Mouse (Mus musculus): ENCODE data around the gene Egln1.

The Egln1 gene

DNA sequence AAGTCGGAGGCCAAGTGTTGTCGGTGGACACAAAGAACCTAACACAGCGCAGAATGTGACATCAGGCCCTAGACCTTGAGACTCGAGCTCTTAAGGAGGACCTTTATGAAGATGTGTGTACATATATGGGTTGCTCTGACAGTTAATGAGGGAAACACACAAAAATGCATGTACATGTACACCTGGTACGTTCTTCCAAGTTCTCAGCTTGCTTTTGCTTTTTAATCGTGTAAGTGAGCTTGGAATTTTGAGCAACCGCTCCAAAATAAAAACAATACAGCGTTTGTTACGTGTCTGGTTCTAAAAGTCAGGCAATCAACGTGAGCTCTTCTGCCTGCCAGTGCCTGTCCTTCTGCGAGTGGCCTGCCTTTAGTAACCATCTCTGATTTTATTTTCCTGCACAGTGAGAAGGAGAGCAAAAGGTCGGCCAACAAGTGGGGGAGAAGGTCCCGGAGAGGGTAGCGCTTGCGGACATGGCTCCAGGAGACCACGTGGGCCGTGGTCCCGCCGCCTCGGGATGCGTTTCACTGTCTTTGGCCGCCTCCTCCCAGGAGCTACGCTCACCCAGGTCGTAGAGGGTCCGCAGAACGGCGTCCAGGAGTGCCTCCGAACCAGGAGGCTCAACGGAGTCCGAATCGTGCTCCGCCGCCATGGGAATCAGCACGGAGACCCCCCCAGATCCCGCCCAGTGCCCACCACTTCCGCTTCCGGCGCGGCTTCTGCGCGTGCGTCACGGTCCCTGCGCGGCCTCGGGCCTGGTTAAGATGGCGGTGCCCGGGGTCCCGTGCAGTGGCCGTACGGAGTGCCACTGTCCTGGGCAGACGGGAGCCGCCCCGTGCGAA, 86.6 kb downstream of the Egln1 start, which contains the start of the genes Gnpat and 2810004N23Rik:
TSS of gene Gnpat (plus strand) at position 713 of the 842 bp plus-strand sequence.
TSS of gene 2810004N23Rik (minus strand) at position 800 of the 842 bp plus-strand sequence.
- peak; percentile 78 to 90 for DNase-seq (ENCODE audit: low read depth in 1 of 2, low spot score in 2 of 2)

DNA sequence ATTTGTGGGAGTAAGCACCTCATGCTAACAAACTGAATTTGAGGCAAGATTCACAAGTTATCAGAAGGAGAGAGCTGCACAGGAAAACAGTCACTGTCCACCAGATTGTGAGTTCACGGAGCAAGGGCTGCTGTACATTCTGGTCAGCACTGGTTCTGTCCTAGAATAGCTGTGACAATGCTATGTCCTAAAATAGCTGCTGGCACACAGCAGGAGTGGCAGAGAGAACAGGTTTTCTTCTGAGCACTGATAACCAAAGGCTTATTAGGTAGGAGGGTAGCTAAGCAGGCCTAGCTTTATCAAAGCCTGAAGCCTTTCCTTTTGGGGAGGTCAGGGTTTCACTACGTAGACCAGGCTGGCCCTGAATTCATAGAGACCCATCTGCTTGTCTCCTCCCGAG, 88.9 kb downstream of the Egln1 start:
- DNase-seq (ENCODE audit: low read depth in 1 of 2, low spot score in 2 of 2): no peak

- no peak for DNase-seq (ENCODE audit: low read depth in 1 of 2, low spot score in 2 of 2)
These were observed 89.7 kb downstream of the Egln1 start for GRCm38 (mm10) chr8:124859466-124859865.

Data from monocyte, adult 2 months (primary cell).